Mouse (Mus musculus) right cerebral cortex, adult 18-20 months (tissue): ENCODE measurements around the gene Cldn10.

Experiments
- DNase-seq: peaks from one replicate; pipeline ENCODE4 v3.0.0; 2022; ENCODE audit warnings: mixed read lengths

The Cldn10 gene

GRCm38 (mm10) chr14:118866014-118866811 lies 78.5 kb downstream of the Cldn10 start:
- DNase-seq, result no peak

GRCm38 (mm10) chr14:118867366-118867765 lies 79.7 kb downstream of the Cldn10 start:
- DNase-seq, result no peak

GRCm38 (mm10) chr14:118868102-118868724 lies 80.5 kb downstream of the Cldn10 start:
- no peak for DNase-seq

GRCm38 (mm10) chr14:118869712-118870111 lies 82.0 kb downstream of the Cldn10 start:
- DNase-seq, result no peak

- DNase-seq, result no peak
These were observed 86.4 kb downstream of the Cldn10 start for GRCm38 (mm10) chr14:118874126-118874525.

- DNase-seq, result no peak
These were observed 87.2 kb downstream of the Cldn10 start for GRCm38 (mm10) chr14:118874786-118875415.

GRCm38 (mm10) chr14:118878346-118878910 lies 90.7 kb downstream of the Cldn10 start:
- no peak for DNase-seq

- DNase-seq, result no peak
These were observed 93.0 kb downstream of the Cldn10 start for GRCm38 (mm10) chr14:118880696-118881095.

GRCm38 (mm10) chr14:118883344-118884249 lies 95.9 kb downstream of the Cldn10 start:
- DNase-seq, result no peak

GRCm38 (mm10) chr14:118884250-118884556 lies 96.5 kb downstream of the Cldn10 start:
- no peak for DNase-seq

GRCm38 (mm10) chr14:118890101-118890500 lies 102.4 kb downstream of the Cldn10 start:
- peak; percentile 83 for DNase-seq

- no peak for DNase-seq
These were observed 107.5 kb downstream of the Cldn10 start for GRCm38 (mm10) chr14:118895228-118895627.

GRCm38 (mm10) chr14:118895655-118896054 lies 107.9 kb downstream of the Cldn10 start:
- DNase-seq, result no peak

- DNase-seq, result no peak
These were observed 112.2 kb downstream of the Cldn10 start for GRCm38 (mm10) chr14:118899940-118900339.

GRCm38 (mm10) chr14:118900911-118901310 lies 113.2 kb downstream of the Cldn10 start:
- DNase-seq, result no peak

- peak; percentile 51 for DNase-seq
These were observed 115.7 kb downstream of the Cldn10 start for GRCm38 (mm10) chr14:118903397-118903796.

- no peak for DNase-seq
These were observed 116.3 kb downstream of the Cldn10 start for GRCm38 (mm10) chr14:118903867-118904562.

- DNase-seq, result no peak
These were observed 119.9 kb downstream of the Cldn10 start for GRCm38 (mm10) chr14:118907592-118907991.

GRCm38 (mm10) chr14:118909872-118910271 lies 122.2 kb downstream of the Cldn10 start:
- no peak for DNase-seq

GRCm38 (mm10) chr14:118910332-118911222 lies 122.9 kb downstream of the Cldn10 start:
- peak; percentile 80 for DNase-seq

GRCm38 (mm10) chr14:118911521-118911920 lies 123.8 kb downstream of the Cldn10 start:
- DNase-seq, result no peak
